Mouse (Mus musculus) thymus, adult 2 months (tissue): ENCODE results near the gene Pax6.

Experiments
- CTCF ChIP-seq: fragments of 200-500 bp; IDR thresholded peaks from 2 replicates; pipeline ENCODE4 v1.5.1; 2012; ENCODE audit warnings: mild to moderate bottlenecking, control low read depth, low read length, moderate library complexity, borderline replicate concordance; ENCODE audit not compliant: control insufficient read depth, poor library complexity, insufficient read depth; ENCODE audit errors: extremely low read depth
- POLR2A ChIP-seq: fragments of 200-500 bp; IDR thresholded peaks from 2 replicates; pipeline ENCODE4 v1.6.1; 2012; ENCODE audit warnings: mild to moderate bottlenecking, low read length, control low read depth, moderate library complexity; ENCODE audit not compliant: control insufficient read depth, poor library complexity, insufficient read depth; ENCODE audit errors: extremely low read depth

- TF ChIP-seq POLR2A (no peak), CTCF (no peak)
Measured at GRCm38 (mm10) chr2:105666331-105666730, 2.4 kb upstream of the Pax6 start.
